In genomic region chr15:62325451-62326290, GRCm38 (mm10) we compare ENCODE assay signal across 13 mouse cellular contexts.
"Had no signal": no experiment of that assay in that cellular context is flagged by ENCODE, and none has a peak within 500 bp of the region (broad histone marks: within the 10 kb centered on the region; RNA-seq: fewer than 3 reads in every experiment).

No protein-coding gene starts in this region.

- DNase-seq: liver, postnatal 0 days; lung, adult 2 months; lung, postnatal 14 days; lung, postnatal 36 days; midbrain, embryonic 14.5 days; retina, postnatal 1 day; right cerebral cortex, adult 18-20 months; right cerebral cortex, postnatal 25 days; right cerebral cortex, postnatal 4 days; spleen, adult 18-20 months; thymus, adult 18-20 months; thymus, postnatal 14 days; thymus, postnatal 36 days had no signal
